Mouse (Mus musculus) adrenal gland, postnatal 36 days (tissue): ENCODE measurements at regions not wholly inside any gene's neighbourhood (a gene's known extent, or its start where the extent isn't known, plus 50 kb on each side); places are given as distances from the start of the nearest gene placed in this dataset.

Source experiments
- DNase-seq, 2 experiments: peaks; one replicate each; pipeline ENCODE4 v3.0.0; 2021; ENCODE audit warnings: mixed read lengths in 1 of 2

DNA sequence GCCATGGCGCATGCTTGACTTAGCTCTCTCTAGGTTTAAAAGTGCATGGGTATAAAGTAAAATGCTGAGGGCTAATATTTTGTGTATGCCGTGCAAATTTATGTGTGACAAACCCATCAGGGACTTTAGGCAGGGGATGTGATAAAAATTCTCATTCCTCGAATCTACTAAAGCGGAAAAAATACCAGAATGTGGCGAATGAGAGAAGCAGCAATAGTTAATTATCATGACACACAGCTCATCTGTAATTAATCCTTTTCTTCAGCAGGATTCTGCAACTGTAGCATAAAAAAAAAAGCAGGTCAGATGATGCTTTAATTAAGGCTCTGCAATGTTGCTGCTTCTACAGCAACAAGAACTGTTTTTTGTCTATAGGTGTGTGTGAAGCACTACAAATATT is 286.6 kb upstream of the Prkd1 start:
- DNase-seq: no peak

DNA sequence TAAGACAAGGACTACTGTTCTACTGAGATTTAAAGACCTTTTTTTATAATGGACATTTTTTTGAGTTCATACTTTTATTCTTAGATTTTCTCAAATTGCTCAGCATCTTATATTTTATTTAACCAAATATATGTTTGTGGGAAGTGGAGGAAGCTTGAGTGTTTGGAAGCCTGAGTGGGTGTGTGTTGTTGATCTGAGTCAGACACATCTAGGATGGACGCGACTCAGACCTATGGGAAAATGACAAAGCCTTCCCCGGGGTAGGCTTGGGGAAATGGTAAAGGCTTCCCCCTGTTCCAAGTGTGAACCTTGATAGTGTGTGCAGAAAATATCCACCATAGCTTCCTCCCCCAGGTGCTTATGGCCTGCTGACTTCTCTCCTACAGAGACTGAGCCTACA is 283.6 kb upstream of the Prkd1 start:
- DNase-seq: no peak

DNA sequence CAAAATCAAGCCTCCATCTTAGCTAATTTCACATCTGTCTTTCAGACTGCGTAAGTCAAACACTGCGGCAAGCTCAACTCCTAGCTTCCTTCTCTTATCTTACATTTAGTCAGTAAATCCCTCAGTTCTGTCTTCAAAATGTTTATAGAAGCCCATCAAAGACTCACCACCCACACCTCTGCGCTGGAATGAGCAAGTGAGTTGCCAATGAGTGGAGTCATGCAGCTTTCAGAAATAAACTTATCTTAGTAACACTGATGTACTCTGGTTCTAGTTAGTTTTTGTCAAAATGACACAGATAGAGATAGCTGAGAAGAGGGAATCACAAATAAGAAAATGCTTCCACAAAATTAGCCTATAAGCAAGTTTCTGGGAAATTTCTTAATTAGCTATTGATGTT is 280.7 kb upstream of the Prkd1 start:
- no peak for DNase-seq

DNA sequence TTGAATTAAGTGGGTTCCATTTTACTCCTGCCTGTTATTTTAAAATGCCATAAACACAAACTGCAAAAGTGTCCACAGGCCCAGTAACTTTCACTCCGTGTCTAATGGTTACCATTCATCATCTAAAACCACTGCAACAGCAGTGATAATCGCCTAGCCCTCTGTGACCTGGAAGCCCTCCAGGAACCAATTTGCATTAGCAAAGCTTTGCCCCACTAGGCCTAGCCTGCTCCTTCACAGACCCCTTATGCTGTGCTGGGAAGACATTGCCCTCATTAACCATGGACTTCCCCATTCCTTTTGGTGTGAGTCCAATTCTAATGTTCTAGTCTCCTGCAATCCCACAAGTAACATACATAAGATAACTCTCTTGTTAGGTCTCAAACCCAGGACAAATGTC is 277.3 kb upstream of the Prkd1 start:
- DNase-seq: no peak

GRCm38 (mm10) chr12:50921739-50922138 is 272.8 kb upstream of the Prkd1 start:
- no peak for DNase-seq

GRCm38 (mm10) chr12:50899609-50900447 is 250.9 kb upstream of the Prkd1 start:
- DNase-seq: no peak

GRCm38 (mm10) chr12:50897606-50898166 is 248.8 kb upstream of the Prkd1 start:
- no peak for DNase-seq

- no peak for DNase-seq
Observed at GRCm38 (mm10) chr12:50893604-50894003, 244.7 kb upstream of the Prkd1 start.

GRCm38 (mm10) chr12:50875796-50876195 is 226.9 kb upstream of the Prkd1 start:
- DNase-seq: no peak

DNA sequence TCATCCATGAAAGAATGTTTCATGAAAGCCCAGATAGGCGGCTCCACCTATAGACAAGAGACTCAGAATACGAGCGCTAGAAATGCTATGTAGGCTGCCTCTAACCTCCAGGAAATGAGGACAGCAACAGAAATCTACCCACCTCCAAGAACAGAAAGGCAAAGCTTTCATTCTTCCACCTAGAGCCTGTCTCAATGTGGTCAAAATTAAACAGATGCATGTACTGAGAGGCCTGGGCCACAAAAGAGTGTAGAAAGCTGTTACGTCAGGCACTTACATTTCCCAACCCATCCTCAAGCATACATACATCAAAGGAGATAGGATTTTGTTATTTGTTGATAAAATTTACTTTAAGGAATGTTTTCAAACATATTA is 225.1 kb upstream of the Prkd1 start:
- no peak for DNase-seq

- DNase-seq: no peak
Observed at GRCm38 (mm10) chr12:50873390-50874023, 224.6 kb upstream of the Prkd1 start.

- DNase-seq: no peak
Observed at GRCm38 (mm10) chr12:50851644-50852043, 202.7 kb upstream of the Prkd1 start.

- no peak for DNase-seq
Observed at GRCm38 (mm10) chr12:50847976-50848375, 199.1 kb upstream of the Prkd1 start.

DNA sequence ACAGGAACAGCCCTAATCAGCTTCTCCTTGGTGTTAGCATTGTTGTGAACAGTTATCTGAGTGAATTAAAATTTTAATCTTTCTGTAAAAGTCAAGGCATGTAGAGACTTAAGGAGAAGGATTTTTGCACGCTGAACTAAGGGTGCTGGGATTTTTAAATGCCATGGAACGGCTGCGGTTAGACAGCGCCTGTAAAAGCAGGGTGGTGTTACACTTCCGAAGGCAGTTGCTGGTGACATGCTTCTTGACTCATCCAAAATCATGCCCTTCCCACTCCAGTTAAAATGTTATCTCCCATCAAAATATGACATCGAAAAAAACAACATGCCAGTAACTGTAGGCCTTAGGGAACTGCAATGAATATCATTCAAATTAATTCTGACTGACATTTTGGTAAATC is 193.8 kb upstream of the Prkd1 start:
- no peak for DNase-seq

DNA sequence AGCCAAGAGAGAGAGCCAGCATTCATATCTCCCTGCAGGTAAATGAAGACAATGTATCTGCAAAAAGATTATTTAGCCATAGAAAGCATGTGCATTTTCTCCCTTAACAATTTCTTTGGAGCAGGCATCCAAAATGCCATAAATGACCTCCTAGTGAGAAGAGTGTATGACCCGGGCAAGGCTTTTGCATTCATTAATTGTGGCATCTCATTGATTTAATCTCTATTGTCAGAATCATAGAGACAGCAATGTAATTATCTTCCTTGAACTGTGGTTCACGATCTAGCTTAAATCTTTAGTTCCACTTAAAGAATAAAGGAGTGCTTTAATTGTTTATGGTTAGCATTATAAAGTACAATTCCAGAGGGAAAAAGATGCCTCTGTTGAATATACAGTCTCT is 190.5 kb upstream of the Prkd1 start:
- no peak for DNase-seq

DNA sequence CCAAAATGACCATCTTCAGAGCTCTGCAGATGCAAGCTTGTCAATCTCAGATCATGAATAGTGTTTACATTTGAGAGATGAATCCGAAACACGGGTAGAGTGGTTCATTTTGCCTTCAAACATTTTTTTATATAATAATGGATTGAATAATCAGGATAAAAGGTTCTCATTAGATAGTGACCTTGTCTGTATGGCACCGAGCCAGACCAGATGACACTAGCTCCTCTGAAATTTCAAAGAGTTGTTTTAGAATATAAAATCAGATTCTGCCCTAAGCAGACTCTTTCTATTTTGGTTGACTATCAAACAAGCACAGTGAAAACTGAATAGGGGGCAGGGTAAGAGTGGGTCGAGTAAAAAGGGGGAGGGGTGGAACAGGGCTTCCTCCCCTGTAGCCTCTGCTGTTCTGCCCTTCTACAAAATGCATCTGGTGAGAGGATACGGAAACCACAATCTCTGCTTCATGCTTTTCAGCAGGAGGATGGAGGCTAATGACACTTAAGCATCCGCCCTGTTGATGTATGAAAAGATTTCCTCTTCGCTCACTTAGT is 159.9 kb upstream of the Prkd1 start:
- DNase-seq: peak; percentile 36 to 60

DNA sequence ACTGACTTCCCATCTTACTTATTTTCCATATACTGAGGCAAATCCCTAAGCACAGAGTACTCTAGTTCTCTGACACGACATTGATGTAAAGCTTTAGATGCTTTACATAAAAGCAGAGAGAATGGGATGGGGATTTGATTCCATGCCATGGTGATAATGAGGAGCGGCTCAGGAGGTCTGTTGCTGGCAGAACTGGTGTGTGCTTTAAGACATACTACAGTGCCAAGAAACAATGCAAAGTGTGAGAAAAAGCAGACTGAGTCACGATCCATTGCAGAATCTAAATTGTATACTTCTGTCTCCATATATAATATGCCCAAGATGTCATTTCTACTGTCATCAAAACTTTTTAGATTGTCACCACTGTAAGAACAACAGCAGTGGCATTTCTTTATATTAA is 155.5 kb upstream of the Prkd1 start:
- no peak for DNase-seq

DNA sequence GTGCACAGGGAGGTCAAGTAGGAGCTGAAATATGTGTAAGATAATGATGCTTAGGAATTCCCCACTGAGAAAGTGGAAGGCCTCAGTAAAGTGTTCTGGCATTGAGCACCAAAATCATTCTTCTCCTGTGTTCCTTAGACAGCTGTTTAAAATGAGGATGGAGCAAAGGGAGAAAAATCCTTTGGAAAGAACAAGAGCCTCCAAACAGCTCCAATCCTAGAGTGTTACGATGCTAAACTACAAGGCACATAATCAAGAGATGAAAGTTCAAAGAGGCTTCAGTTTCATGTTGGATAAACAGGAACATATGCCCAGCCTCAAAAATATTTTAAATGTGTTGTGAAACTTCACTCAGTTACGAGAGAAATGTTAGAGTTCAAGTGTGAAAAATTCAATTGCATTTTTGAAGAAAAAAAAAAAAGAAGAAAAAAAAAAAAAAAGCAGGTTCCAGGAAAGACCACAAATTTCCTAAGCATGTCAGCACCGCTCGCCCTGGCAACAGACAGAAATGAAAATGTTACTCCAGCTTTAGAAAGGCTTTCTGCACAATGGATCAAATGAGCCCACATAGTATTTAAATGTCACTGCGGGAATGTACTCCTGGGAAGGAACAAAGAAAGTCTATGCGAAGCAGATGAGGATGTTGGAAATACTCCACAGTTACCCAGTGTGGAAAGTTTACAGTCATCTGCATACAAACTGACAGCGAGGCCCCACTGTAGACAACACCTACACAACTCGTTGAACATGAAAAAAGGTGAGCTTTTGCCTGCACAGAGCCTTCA is 116.5 kb upstream of the Prkd1 start:
- no peak for DNase-seq

GRCm38 (mm10) chr12:50764457-50764856 is 115.6 kb upstream of the Prkd1 start:
- no peak for DNase-seq

- DNase-seq: no peak
Observed at GRCm38 (mm10) chr12:50734135-50734534, 85.2 kb upstream of the Prkd1 start.

DNA sequence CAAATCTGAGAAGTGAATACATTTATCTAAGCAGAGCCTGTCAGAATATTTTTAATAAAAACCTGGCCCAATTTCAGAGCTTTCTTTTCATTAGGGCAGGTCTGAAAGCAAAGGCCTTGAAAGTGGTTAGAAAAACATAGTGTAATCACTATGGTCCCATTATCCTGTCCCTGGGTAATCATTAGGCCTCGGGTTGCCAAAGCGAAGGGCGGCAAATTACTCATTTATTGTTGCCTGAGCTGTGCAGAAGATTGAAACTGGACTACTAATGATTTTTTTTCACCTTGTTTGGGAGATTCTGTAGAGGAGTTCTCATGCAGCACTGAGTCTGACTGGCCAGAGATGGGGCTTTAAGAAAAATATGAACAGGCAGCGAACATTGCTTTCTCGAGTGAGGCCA is 63.7 kb upstream of the Prkd1 start:
- DNase-seq: no peak

GRCm38 (mm10) chr12:50709000-50709788 is 60.3 kb upstream of the Prkd1 start:
- DNase-seq: no peak
